Mouse (Mus musculus): ENCODE measurements around the gene Rin2.

DNA sequence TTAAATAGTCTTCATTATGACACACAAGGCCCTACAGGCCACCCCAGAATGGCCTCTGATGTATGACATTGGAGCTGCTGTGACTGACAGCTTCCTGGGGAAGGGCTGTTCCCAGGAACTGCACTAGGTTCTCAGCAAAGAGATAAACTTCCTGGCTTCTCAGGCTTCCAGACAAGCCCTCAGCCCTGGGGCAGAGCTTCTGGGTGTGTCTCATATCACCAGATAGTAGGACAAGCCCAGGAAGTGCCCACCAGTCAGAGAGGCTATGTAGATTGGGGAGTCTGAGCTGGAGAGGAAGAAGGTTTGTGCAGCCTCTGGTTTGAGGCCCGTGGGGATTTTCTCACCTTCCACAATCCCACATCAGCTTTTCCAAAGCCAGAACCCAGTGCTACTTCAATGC lies 122.8 kb downstream of the Rin2 start:
- TF ChIP-seq CTCF (IDR thresholded peaks at IDR 0.05; ENCODE audit: low read depth, low read length), result no peak
- no peak for TF ChIP-seq EP300 (IDR thresholded peaks at IDR 0.05; ENCODE audit: insufficient read depth, low read depth, low read length)

Data from ES-Bruce4 (cell line).